Mouse (Mus musculus) forebrain, embryonic 10.5 days (tissue): ENCODE measurements around the gene Gm49333. TPM values are rescaled to one million over a fixed set of nuclear protein-coding genes. Genes with fewer than 3 reads are reported as not detected.
"Not testable (repeated sequence)": the region's sequence is repeated elsewhere in the genome, so short reads cannot be mapped to it uniquely, and the experiment has no call there.

ENCODE experiments used
- DNase-seq: peaks from one replicate; pipeline ENCODE4 v3.0.0-alpha.2; 2017; ENCODE audit warnings: low spot score; ENCODE audit errors: extremely low spot score
- H3K27ac ChIP-seq: fragments of 300-500 bp; sonication (generic); 2 replicates; pipeline ENCODE4 v1.5.1; 2016; ENCODE audit warnings: mild to moderate bottlenecking
- H3K27me3 ChIP-seq: fragments of 300-500 bp; sonication (generic); 2 replicates; pipeline ENCODE4 v1.6.1; 2016; ENCODE audit warnings: mild to moderate bottlenecking; ENCODE audit not compliant: poor library complexity, severe bottlenecking
- H3K36me3 ChIP-seq: fragments of 300-500 bp; sonication (generic); replicated peaks from 2 replicates; pipeline ENCODE4 v1.6.1; 2016; ENCODE audit warnings: mild to moderate bottlenecking, moderate library complexity
- H3K4me1 ChIP-seq: fragments of 300-500 bp; sonication (generic); 2 replicates; pipeline ENCODE4 v1.6.1; 2016
- H3K4me3 ChIP-seq: fragments of 300-500 bp; sonication (generic); 2 replicates; pipeline ENCODE4 v1.5.1; 2016; ENCODE audit warnings: mild to moderate bottlenecking, moderate library complexity
- H3K9me3 ChIP-seq: fragments of 300-500 bp; sonication (generic); 2 replicates; pipeline ENCODE4 v1.6.1; 2016; ENCODE audit warnings: mild to moderate bottlenecking, moderate library complexity
- WGBS: fragments of 180-500 bp; shearing (Covaris S2); methylation state at CpG from one replicate; pipeline ENCODE4 v1.1.7; 2016; 5-methylcytosine and 5-hydroxymethylcytosine counted together
- polyA plus RNA-seq: library from polyadenylated mRNA; unstranded; fragments of >200 nt; fragmentation: Nextera tagmentation; extraction: Ambion mirVana; gene quantifications from 2 replicates; pipeline ENCODE4 v1.2.1, GENCODE M21; 2016

Gene Gm49333
- polyA plus RNA-seq, 1 experiment from 2014 or later: not detected

DNA sequence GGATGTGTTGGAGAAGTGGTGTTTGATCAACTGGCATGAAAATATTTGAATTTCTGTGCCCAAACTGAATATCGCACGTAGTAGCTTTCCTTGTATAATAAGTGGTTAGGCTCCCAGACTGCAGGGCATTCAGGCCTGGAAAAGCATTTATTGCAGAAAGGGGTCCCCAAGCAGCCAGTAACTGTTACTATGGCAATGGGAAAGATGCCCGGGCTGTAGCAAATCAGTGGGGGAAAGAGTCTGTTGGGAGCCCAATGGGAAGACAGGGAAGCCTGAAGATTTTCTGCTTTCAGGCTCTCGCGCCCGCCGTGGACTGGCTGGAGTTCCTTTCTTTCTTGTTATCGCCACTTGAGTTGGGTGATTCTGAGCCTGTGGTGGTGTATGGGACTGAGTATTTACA lies 27.0 kb downstream of the Gm49333 start:
- no peaks in the 10 kb centered on the region for H3K9me3 ChIP-seq
- no peak for DNase-seq
- H3K36me3 ChIP-seq: no peaks in the 10 kb centered on the region
- H3K4me3 ChIP-seq: no peak overlapping the region
- H3K27ac ChIP-seq: no peak overlapping the region
- WGBS: 87% methylated on average over 8 of the region's 8 CpGs
- H3K27me3 ChIP-seq: no peaks in the 10 kb centered on the region
- peaks cover 4% of the 10 kb centered on the region; the same call in 1 of the 2 replicates for H3K4me1 ChIP-seq

DNA sequence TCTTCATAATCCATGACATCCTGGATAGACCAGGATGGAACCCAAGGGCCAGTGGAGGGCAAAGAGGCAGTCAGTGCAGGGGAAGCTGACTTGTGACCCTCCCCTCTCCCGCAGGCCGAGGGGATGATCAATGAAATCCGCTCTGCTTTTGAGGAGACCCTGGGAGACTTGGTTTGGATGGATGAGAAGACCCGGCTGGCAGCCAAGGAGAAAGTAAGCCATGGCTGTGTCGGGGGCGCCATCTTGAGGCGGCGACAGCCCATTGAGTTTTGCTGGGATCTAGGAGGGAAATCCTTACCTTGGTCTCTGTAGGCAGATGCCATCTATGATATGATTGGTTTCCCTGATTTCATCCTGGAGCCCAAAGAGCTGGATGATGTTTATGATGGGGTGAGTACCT lies 30.8 kb downstream of the Gm49333 start:
- peak; percentile 65 for DNase-seq
- no peak overlapping the region for H3K4me3 ChIP-seq
- no peaks in the 10 kb centered on the region for H3K36me3 ChIP-seq
- WGBS: under 1% methylated on average over 8 of the region's 8 CpGs
- peaks cover 4% of the 10 kb centered on the region; the same call in 1 of the 2 replicates for H3K4me1 ChIP-seq
- no peak overlapping the region for H3K27ac ChIP-seq
- no peaks in the 10 kb centered on the region for H3K27me3 ChIP-seq
- no peaks in the 10 kb centered on the region for H3K9me3 ChIP-seq

DNA sequence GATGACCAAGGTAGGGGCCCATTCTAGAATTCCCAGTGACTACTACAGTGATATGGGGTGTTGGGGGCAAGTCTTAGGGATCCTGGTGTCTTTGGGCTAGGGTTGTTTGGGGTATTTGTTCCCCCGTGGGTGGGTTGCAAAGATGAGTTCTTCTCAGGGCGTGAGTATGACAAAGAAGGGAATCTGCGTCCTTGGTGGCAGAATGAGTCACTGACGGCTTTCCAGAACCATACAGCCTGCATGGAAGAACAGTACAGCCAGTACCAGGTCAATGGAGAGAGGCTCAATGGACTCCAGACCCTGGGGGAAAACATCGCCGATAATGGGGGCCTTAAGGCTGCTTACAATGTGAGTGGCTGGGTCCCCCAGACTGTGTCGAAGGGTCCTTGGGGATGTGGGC lies 32.5 kb downstream of the Gm49333 start:
- H3K4me3 ChIP-seq: no peak overlapping the region
- no peak for DNase-seq
- WGBS: 89% methylated on average over 7 of the region's 7 CpGs
- H3K27me3 ChIP-seq: no peaks in the 10 kb centered on the region
- H3K27ac ChIP-seq: no peak overlapping the region
- no peaks in the 10 kb centered on the region for H3K36me3 ChIP-seq
- H3K4me1 ChIP-seq: peaks cover 4% of the 10 kb centered on the region; the same call in 1 of the 2 replicates
- H3K9me3 ChIP-seq: no peaks in the 10 kb centered on the region

DNA sequence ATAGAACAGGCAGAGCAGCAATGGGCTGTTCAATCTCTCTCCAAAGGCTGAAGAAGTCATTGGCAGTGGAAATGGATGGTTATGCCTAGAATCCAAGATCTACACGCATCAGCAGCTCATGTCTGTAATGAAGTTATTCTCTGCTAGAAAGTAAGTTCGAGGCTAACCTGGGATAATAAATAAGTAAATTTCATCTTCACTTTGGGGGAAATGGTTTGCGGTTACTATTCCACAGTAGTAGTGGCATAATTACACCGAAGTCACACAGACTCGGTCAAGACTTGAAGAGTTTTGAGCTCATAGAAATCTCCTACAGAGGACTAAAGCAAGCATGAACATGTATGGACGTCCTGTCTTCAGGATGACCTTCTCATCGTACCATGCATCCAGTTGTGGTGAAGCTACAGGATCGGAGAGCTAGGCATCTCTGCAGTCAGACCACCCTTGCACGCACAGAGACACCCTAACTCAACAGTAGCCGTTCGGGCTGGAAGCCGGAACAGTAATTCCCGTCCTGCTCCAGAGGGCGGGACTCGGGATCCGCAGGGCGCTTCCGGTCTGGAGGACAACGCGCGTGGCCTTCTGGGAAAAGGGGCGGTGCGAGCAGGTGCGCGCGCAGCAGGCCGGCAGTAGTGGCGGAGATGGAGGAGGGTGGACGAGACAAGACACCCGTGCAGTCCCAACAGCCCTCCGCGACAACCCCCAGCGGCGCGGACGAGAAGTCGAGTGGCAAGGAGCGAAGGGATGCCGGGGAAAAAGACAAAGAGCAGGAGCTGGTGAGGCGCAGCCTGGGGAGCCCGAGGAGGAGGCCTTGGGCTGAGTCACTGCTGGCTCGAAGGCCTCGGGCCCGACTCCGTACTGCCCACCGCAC lies 39.9 kb downstream of the Gm49333 start, which contains the start of gene Psmd2:
Gene Psmd2, plus strand, starts transcription at position 577 of the 871 bp plus-strand sequence.
- Histone ChIP-seq H3K9me3 (no peaks in the 10 kb centered on the region), H3K27ac (peak within 1 kb of the TSS; percentile 90), H3K4me1 (peaks cover 16% of the 10 kb centered on the region), H3K36me3 (peaks cover 30% of the 10 kb centered on the region), H3K27me3 (no peaks in the 10 kb centered on the region), H3K4me3 (peak within 1 kb of the TSS; percentile 72)
- 2% methylated on average over 46 of the region's 46 CpGs for WGBS
- peak; percentile 95 for DNase-seq

DNA sequence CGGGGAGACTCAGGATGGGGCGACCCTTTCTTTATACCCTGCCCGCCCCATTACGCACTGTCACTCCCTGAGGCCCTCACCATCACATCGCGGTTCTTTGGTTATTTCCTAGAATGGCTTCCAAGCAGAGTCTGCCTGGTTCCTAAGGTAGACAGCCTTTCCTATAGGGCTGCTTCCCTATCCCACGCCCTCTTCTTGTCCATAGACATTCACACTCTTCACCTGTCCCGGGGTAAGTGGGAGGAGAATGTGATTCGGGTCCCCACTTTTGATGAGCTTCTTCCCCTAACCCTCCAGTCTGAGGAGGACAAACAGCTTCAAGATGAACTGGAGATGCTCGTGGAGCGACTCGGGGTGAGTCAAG lies 40.5 kb downstream of the Gm49333 start:
- Histone ChIP-seq H3K27ac (peak overlapping the region; percentile 90), H3K36me3 (peaks cover 36% of the 10 kb centered on the region), H3K9me3 (no peaks in the 10 kb centered on the region), H3K27me3 (no peaks in the 10 kb centered on the region), H3K4me1 (peaks cover 16% of the 10 kb centered on the region), H3K4me3 (peak overlapping the region; percentile 72)
- no peak for DNase-seq
- WGBS: 11% methylated on average over 12 of the region's 12 CpGs

DNA sequence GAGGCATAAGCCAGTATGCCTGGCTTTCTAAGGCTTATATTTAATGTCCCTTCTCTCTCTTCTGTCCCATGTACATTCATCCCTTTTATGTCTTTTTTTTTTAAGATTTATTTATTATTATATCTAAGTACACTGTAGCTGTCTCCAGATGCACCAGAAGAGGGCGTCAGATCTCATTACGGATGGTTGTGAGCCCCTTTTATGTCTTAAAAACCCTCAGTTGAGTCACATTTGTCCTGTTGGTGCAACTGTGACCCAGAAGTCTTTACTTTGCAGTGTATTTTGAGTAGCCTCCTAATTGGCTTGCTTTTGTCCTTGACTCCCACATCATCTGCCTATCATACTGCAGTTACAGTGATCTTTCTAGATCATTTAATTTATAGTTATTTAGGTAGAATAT lies 41.9 kb downstream of the Gm49333 start:
- Histone ChIP-seq H3K27ac (no peak overlapping the region), H3K4me3 (peak overlapping the region; percentile 72; the same call in 1 of the 2 replicates), H3K27me3 (no peaks in the 10 kb centered on the region), H3K9me3 (no peaks in the 10 kb centered on the region), H3K4me1 (peaks cover 16% of the 10 kb centered on the region), H3K36me3 (peaks cover 50% of the 10 kb centered on the region)
- DNase-seq: no peak
- WGBS: 70% methylated on average over 2 of the region's 2 CpGs

DNA sequence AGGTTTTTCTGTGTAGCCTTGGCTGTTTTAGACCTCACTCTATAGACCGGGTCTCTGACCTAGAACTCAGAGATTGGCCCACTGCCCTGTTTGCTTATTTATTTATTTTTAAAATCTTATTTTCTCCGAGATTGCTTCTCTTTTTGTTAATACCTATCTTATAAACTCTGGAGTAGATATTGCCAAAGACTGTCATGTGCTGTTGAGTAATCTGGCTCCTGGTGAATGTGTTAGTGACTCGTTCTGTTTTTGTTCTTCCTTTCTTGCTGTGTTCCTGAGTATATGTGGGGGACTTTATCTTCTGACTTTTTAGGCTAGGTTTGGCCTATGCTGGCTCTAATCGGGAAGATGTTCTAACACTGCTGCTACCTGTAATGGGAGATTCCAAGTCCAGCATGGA lies 46.3 kb downstream of the Gm49333 start:
- H3K36me3 ChIP-seq: peaks cover 93% of the 10 kb centered on the region

DNA sequence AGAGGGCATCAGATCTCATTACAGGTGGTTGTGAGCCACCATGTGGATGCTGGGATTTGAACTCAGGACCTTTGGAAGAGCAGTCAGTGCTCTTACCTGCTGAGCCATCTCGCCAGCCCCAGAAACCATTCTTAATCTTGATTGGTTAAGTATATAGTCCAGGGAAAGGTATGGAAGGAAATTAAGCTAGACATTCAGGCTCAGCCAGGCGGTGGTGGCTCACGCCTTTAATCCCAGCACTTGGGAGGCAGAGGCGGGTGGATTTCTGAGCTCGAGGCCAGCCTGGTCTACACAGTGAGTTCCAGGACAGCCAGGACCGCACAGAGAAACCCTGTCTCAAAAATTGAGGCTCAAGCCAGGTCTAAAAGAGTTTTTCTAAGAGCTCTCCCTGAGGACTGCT lies 56.6 kb downstream of the Gm49333 start, which contains the start of gene Eif4g1:
Gene Eif4g1, plus strand, starts transcription at position 301 of the 400 bp plus-strand sequence.
- H3K27me3 ChIP-seq, H3K27ac ChIP-seq, H3K4me1 ChIP-seq, H3K9me3 ChIP-seq, H3K4me3 ChIP-seq, DNase-seq: not testable (repeated sequence)
- WGBS: 89% methylated on average over 6 of the region's 6 CpGs
- peaks cover 29% of the 10 kb centered on the region for H3K36me3 ChIP-seq

More for the DNA sequence above, 46.3 kb downstream of the Gm49333 start:
- Histone ChIP-seq H3K27me3 (no peaks in the 10 kb centered on the region), H3K4me3 (no peak overlapping the region), H3K27ac (no peak overlapping the region), H3K9me3 (no peaks in the 10 kb centered on the region), H3K4me1 (peaks cover 6% of the 10 kb centered on the region)
- WGBS: 90% methylated on average over 4 of the region's 4 CpGs
- DNase-seq: no peak

DNA sequence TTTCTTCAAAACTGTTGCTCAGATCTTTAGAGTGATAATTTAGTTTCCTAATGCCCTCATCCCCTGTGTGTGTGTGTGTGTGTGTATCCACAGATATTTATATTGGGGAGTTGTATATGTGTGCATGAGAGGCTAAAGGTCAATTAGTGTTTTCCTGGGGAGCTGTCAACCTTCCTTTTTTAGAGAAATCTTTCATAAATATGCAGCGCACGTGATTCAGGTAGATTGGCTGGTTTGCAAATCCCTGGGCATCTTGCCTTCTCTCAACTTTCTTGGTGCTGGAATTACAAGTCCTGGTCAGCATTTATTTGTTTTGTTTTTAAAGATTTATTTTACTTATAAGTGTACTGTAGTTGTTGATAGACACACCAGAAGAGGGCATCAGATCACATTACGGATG lies 58.9 kb downstream of the Gm49333 start:
- Histone ChIP-seq H3K4me1 (peaks cover 27% of the 10 kb centered on the region), H3K27ac (no peak overlapping the region), H3K4me3 (no peak overlapping the region), H3K27me3 (no peaks in the 10 kb centered on the region), H3K36me3 (peaks cover 24% of the 10 kb centered on the region), H3K9me3 (no peaks in the 10 kb centered on the region)
- DNase-seq: no peak
- 90% methylated on average over 3 of the region's 3 CpGs for WGBS

DNA sequence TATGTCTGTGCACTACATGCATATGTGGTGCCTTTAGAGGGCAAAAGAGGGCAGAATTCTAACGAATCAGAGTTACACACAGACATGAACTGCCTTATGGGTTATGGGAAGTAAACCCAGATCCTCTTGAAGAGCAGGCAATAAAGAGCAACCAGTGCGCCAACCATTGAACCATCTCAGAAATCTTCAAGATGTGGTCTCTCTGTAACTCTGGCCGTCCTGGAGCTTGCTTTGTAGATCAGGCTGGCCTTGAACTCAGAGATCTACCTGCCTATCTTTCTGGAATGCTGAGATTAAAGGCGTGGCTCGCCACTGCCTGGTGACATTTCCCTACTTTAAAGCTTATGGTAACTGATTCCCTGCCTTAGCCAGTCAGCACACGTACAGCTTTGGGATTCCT lies 60.5 kb downstream of the Gm49333 start:
- Histone ChIP-seq H3K4me3 (peak overlapping the region; percentile 97), H3K27ac (peak overlapping the region; percentile 95), H3K4me1 (peaks cover 31% of the 10 kb centered on the region), H3K27me3 (no peaks in the 10 kb centered on the region), H3K36me3 (peaks cover 32% of the 10 kb centered on the region), H3K9me3 (no peaks in the 10 kb centered on the region)
- DNase-seq: no peak
- 29% methylated on average over 6 of the region's 6 CpGs for WGBS

DNA sequence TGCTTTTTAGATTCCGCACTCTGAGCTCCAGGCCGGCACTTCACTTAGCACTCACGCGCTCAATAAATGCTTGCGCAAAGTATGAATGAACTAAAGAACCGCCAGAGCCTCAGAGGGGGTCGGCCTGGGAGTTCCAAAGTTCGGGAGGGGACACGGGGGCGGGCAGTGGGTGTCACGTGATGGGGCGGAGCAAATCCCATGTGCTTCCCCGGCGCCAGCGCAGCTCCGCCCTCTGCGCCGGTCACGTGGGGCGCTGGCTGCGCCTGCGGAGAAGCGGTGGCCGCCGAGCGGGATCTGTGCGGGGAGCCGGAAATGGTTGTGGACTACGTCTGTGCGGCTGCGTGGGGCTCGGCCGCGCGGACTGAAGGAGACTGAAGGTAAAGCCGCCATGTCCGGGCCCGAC lies 61.1 kb downstream of the Gm49333 start:
- peak; percentile 96 for DNase-seq
- H3K4me3 ChIP-seq: peak overlapping the region; percentile 97
- under 1% methylated on average over 38 of the region's 38 CpGs for WGBS
- peaks cover 38% of the 10 kb centered on the region for H3K36me3 ChIP-seq
- no peaks in the 10 kb centered on the region for H3K9me3 ChIP-seq
- H3K27me3 ChIP-seq: no peaks in the 10 kb centered on the region
- peak overlapping the region; percentile 95 for H3K27ac ChIP-seq
- H3K4me1 ChIP-seq: peaks cover 31% of the 10 kb centered on the region

DNA sequence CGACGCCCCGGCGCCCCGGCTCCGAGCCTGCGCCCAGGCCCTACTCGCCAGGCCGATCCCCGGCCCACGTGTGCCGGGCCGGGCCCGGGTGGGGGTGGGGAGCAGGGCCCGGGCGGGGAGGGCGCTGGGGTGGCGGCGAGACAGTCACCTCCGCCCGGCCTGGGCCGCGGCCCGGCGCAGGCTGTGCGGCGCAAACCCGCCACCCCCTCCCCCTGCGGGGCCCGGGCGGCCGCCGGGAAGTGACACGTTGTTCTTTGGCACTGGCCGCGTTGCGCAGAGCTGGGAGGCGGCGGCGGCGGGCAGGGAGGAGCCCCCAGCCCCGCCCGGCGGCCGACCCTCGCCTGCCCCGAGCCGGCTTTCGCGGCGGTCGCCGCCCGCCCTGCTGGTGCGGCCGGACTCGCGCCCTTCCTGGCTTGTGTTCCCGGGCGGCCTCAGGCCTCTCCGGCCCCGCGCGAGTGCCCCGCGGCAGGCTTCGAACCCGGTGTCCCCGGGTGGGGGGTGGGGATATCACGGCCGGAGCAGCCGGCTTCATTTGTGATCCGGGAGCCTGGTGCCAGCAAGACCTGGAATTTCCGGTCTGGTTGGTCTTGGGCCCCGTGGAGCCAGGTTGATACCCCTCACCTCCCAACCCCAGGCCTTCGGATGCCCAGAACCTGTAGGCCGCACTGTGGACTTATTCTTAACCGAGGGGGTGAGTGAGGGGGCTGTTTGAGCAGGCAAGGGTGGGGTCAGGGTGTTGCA lies 61.7 kb downstream of the Gm49333 start:
- H3K9me3 ChIP-seq: no peaks in the 10 kb centered on the region
- WGBS: under 1% methylated on average over 47 of the region's 78 CpGs
- peaks cover 44% of the 10 kb centered on the region for H3K36me3 ChIP-seq
- peak overlapping the region; percentile 95 for H3K27ac ChIP-seq
- peaks cover 31% of the 10 kb centered on the region for H3K4me1 ChIP-seq
- no peaks in the 10 kb centered on the region for H3K27me3 ChIP-seq
- H3K4me3 ChIP-seq: peak overlapping the region; percentile 97
- peak; percentile 42 for DNase-seq
